Mouse (Mus musculus): ENCODE measurements around the gene Hpgds.

GRCm38 (mm10) chr6:65157042-65157441 is 12.3 kb upstream of the Hpgds start:
- TF ChIP-seq CTCF (IDR thresholded peaks at IDR 0.05; ENCODE audit: borderline replicate concordance, insufficient read depth, low read length) (no peak), POLR2A (IDR thresholded peaks at IDR 0.05; ENCODE audit: low read depth, low read length) (no peak)
